9 mouse cellular contexts compared by ENCODE assay signal in the genomic region with DNA sequence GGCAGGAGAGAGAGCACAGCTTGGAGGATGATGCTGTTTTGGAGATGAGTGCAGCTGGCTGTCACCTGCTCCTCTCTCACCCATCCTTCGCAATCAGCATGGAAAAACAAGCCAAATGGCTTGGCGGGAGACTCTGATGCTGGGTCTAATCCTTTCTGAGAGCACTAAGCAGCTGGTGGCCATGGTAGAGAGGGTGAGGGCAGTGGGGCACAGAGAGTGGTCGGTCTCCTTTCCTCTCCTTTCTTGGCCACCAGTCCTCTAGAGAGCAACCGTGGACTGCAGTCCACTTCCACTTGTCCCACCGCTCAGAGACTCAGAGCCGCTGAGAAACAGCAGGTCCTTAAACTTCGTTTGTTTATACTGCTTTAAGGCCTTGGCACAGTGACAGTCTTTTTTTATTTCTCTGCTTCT. TPM values are rescaled to one million over a fixed set of nuclear protein-coding genes. Genes with fewer than 3 reads are reported as not detected.
DNase-seq lines count a peak whose midpoint lies in the region; ATAC-seq and TF ChIP-seq lines count a peak whose summit lies in the region.
"Had no signal": no experiment of that assay in that cellular context is flagged by ENCODE, and none has a peak within 500 bp of the region (broad histone marks: within the 10 kb centered on the region; RNA-seq: fewer than 3 reads in every experiment).

No protein-coding gene starts in this region.

- peak; percentile 76 for ATAC-seq in lung, postnatal 0 days
- ATAC-seq in forebrain, embryonic 12.5 days (ENCODE audit: low FRiP score), result peak; percentile 34
- 0 out of 2 replicates have a peak, but pooled peaks have one; percentile 11 for ATAC-seq in limb, embryonic 13.5 days (ENCODE audit: low FRiP score, low read depth)
- peak; percentile 51; the same call in 1 of the 2 replicates for ATAC-seq in stomach, embryonic 14.5 days (ENCODE audit: insufficient number of reproducible peaks, insufficient read depth, low FRiP score, low read depth)
- no peak for ATAC-seq in inflammation-experienced regulatory T-cells, adult 6 months

- no peak for TF ChIP-seq EP300 in lung, postnatal 0 days (IDR thresholded peaks at IDR 0.05)

- no peak overlapping the region for H3K27ac ChIP-seq in lung, postnatal 0 days (ENCODE audit: low read length)
- H3K27ac ChIP-seq in forebrain, embryonic 12.5 days, result peak overlapping the region; percentile 79
- H3K27ac ChIP-seq in limb, embryonic 13.5 days, result no peak overlapping the region; the same call in 1 of the 2 replicates
- peak overlapping the region; percentile 55; the same call in 1 of the 2 replicates for H3K27ac ChIP-seq in stomach, embryonic 14.5 days (ENCODE audit: low read length)

- 0 out of 2 replicates have a peak, but pooled peaks cover 4% of the 10 kb centered on the region for H3K4me1 ChIP-seq in lung, postnatal 0 days (ENCODE audit: insufficient read depth, low read depth, low read length)
- peaks cover 60% of the 10 kb centered on the region for H3K4me1 ChIP-seq in forebrain, embryonic 12.5 days
- H3K4me1 ChIP-seq in limb, embryonic 13.5 days, result peaks cover 21% of the 10 kb centered on the region
- peaks cover 17% of the 10 kb centered on the region; the same call in 1 of the 2 replicates for H3K4me1 ChIP-seq in stomach, embryonic 14.5 days (ENCODE audit: control insufficient read depth, insufficient read depth, low read length)

- H3K9ac ChIP-seq in lung, postnatal 0 days (replicated peaks; ENCODE audit: low read depth), result no peak overlapping the region
- H3K9ac ChIP-seq in forebrain, embryonic 12.5 days, result peak overlapping the region; percentile 29; the same call in 1 of the 2 replicates
- H3K9ac ChIP-seq in limb, embryonic 13.5 days, result peak overlapping the region; percentile 46; the same call in 1 of the 2 replicates
- H3K9ac ChIP-seq in stomach, embryonic 14.5 days (replicated peaks; ENCODE audit: low read depth, low read length), result no peak overlapping the region

- peak overlapping the region; percentile 42 for H3K4me2 ChIP-seq in lung, postnatal 0 days (replicated peaks; ENCODE audit: low read depth, low read length)
- peak overlapping the region; percentile 51 for H3K4me2 ChIP-seq in forebrain, embryonic 12.5 days
- peak overlapping the region; percentile 63 for H3K4me2 ChIP-seq in limb, embryonic 13.5 days (replicated peaks)
- peak overlapping the region; percentile 44 for H3K4me2 ChIP-seq in stomach, embryonic 14.5 days (replicated peaks; ENCODE audit: low read depth, low read length)

- 6% methylated on average over 7 of the region's 7 CpGs for WGBS in lung, postnatal 0 days
- WGBS in forebrain, embryonic 12.5 days, result 4% methylated on average over 7 of the region's 7 CpGs
- 5% methylated on average over 7 of the region's 7 CpGs for WGBS in limb, embryonic 13.5 days
- whole genome bisulfite sequencing in stomach, embryonic 14.5 days, result 7% methylated on average over 7 of the region's 7 CpGs

- DNase-seq in lung, postnatal 0 days (ENCODE audit: low spot score), result peak; percentile 68
- no peak for DNase-seq in lung, postnatal 4 days
- DNase-seq in MN1 (ENCODE audit: low spot score), result no peak
- DNase-seq in gastrocnemius, postnatal 4 days (ENCODE audit: low spot score in 2 of 2), result no peak

- peak overlapping the region; percentile 19; the same call in 1 of the 2 replicates for H3K4me3 ChIP-seq in lung, postnatal 0 days (ENCODE audit: low read depth, low read length)
- H3K4me3 ChIP-seq in forebrain, embryonic 12.5 days (replicated peaks), result peak overlapping the region; percentile 28; the same call in 1 of the 2 replicates
- H3K4me3 ChIP-seq in limb, embryonic 13.5 days, result peak overlapping the region; percentile 39
- H3K4me3 ChIP-seq in stomach, embryonic 14.5 days (ENCODE audit: low read depth, low read length), result no peak overlapping the region

- no peak for TF ChIP-seq CTCF in lung, postnatal 0 days (IDR thresholded peaks at IDR 0.05)

- H3K36me3 ChIP-seq in lung, postnatal 0 days (ENCODE audit: insufficient read depth, low read length), result no peaks in the 10 kb centered on the region
- no peaks in the 10 kb centered on the region for H3K36me3 ChIP-seq in forebrain, embryonic 12.5 days (replicated peaks)
- H3K36me3 ChIP-seq in limb, embryonic 13.5 days, result no peaks in the 10 kb centered on the region
- H3K36me3 ChIP-seq in stomach, embryonic 14.5 days (ENCODE audit: control insufficient read depth, insufficient read depth, low read length), result no peaks in the 10 kb centered on the region

- H3K27me3 ChIP-seq in lung, postnatal 0 days (replicated peaks; ENCODE audit: insufficient read depth, low read length), result no peaks in the 10 kb centered on the region
- H3K27me3 ChIP-seq in forebrain, embryonic 12.5 days, result no peaks in the 10 kb centered on the region
- peaks cover 22% of the 10 kb centered on the region; the same call in 1 of the 2 replicates for H3K27me3 ChIP-seq in limb, embryonic 13.5 days
- H3K27me3 ChIP-seq in stomach, embryonic 14.5 days (ENCODE audit: control insufficient read depth, insufficient read depth, low read length), result no peaks in the 10 kb centered on the region

- H3K9me3 ChIP-seq in lung, postnatal 0 days (ENCODE audit: low read length), result no peaks in the 10 kb centered on the region
- no peaks in the 10 kb centered on the region for H3K9me3 ChIP-seq in forebrain, embryonic 12.5 days
- H3K9me3 ChIP-seq in limb, embryonic 13.5 days, result no peaks in the 10 kb centered on the region
- H3K9me3 ChIP-seq in stomach, embryonic 14.5 days (ENCODE audit: control insufficient read depth, low read depth, low read length), result no peaks in the 10 kb centered on the region

RNA-seq across cellular contexts. Expression of gene Pde1b, which starts 10.8 kb away (rescaled TPM):
- 2.1 and 2.2 TPM in 2 replicates for polyA plus RNA-seq in lung, postnatal 0 days (2015; fragmentation: Nextera tagmentation; extraction: Ambion mirVana)
- polyA plus RNA-seq in forebrain, embryonic 12.5 days (2016; fragmentation: Nextera tagmentation; extraction: Ambion mirVana), result 42.7 and 45.8 TPM in 2 replicates
- 4.8 TPM in 2 replicates for polyA plus RNA-seq in limb, embryonic 13.5 days (2015; fragmentation: Nextera tagmentation; extraction: Ambion mirVana)
- 15.4 and 15.8 TPM in 2 replicates for polyA plus RNA-seq in stomach, embryonic 14.5 days (2014; fragmentation: Nextera tagmentation; extraction: Ambion mirVana)
- 1 to 10 TPM; 2.6 TPM for total RNA-seq in gastrocnemius, postnatal 4 days (2021)
- polyA plus RNA-seq in inflammation-experienced regulatory T-cells, adult 6 months (2017; shearing (Covaris generic)), result 1 to 10 TPM; 2.4 to 3.4 (median 3.0) TPM

RNA-seq across cellular contexts. Expression of gene Ppp1r1a, which starts 24.2 kb away (rescaled TPM):
- 5.7 and 7.0 TPM in 2 replicates for polyA plus RNA-seq in lung, postnatal 0 days (2015; fragmentation: Nextera tagmentation; extraction: Ambion mirVana)
- 55.9 and 57.7 TPM in 2 replicates for polyA plus RNA-seq in forebrain, embryonic 12.5 days (2016; fragmentation: Nextera tagmentation; extraction: Ambion mirVana)
- 7.6 and 8.7 TPM in 2 replicates for polyA plus RNA-seq in limb, embryonic 13.5 days (2015; fragmentation: Nextera tagmentation; extraction: Ambion mirVana)
- 12.9 and 17.4 TPM in 2 replicates for polyA plus RNA-seq in stomach, embryonic 14.5 days (2014; fragmentation: Nextera tagmentation; extraction: Ambion mirVana)
- total RNA-seq in gastrocnemius, postnatal 4 days (2021), result 10 to 100 TPM; 62.0 to 73.9 TPM
- polyA plus RNA-seq in inflammation-experienced regulatory T-cells, adult 6 months (2017; shearing (Covaris generic)), result under 1 TPM in 1 of 3 experiments, not detected in 2; 0.51 TPM

RNA-seq across cellular contexts. Expression of gene Glycam1, which starts 51.3 kb away (rescaled TPM):
- polyA plus RNA-seq in lung, postnatal 0 days (2015; fragmentation: Nextera tagmentation; extraction: Ambion mirVana), result 17.9 TPM in 1 of 2 replicates, not detected in the other
- not detected in 2 replicates for polyA plus RNA-seq in forebrain, embryonic 12.5 days (2016; fragmentation: Nextera tagmentation; extraction: Ambion mirVana)
- not detected in 2 replicates for polyA plus RNA-seq in limb, embryonic 13.5 days (2015; fragmentation: Nextera tagmentation; extraction: Ambion mirVana)
- not detected in 2 replicates for polyA plus RNA-seq in stomach, embryonic 14.5 days (2014; fragmentation: Nextera tagmentation; extraction: Ambion mirVana)
- total RNA-seq in gastrocnemius, postnatal 4 days (2021), result not detected
- polyA plus RNA-seq in inflammation-experienced regulatory T-cells, adult 6 months (2017; shearing (Covaris generic)), result not detected
- polyA plus RNA-seq: frontal cortex, adult 2 months had no signal

Comparison
In these comparisons a context has a peak if more than half of its experiments do, and no peak if none do; other contexts are left out.
1. H3K27ac ChIP-seq: peak in forebrain, embryonic 12.5 days (single experiment) and stomach, embryonic 14.5 days (single experiment); none in lung, postnatal 0 days (single experiment) and limb, embryonic 13.5 days (single experiment).
2. H3K9ac ChIP-seq: peak in forebrain, embryonic 12.5 days (single experiment) and limb, embryonic 13.5 days (single experiment); none in lung, postnatal 0 days (single experiment) and stomach, embryonic 14.5 days (single experiment).
3. Peak in every context shown above with its lines, with median percentiles within 50 percentile points of each other: H3K4me2 ChIP-seq.